Mouse (Mus musculus) olfactory bulb, adult 2 months (tissue): ENCODE data around the gene Gm8369.
"Not testable (repeated sequence)": the region's sequence is repeated elsewhere in the genome, so short reads cannot be mapped to it uniquely, and the experiment has no call there.

Experiments used
- CTCF ChIP-seq: fragments of 200-500 bp; IDR thresholded peaks from 2 replicates; pipeline ENCODE4 v1.5.1; 2012; ENCODE audit warnings: low read depth, mild to moderate bottlenecking, low read length, moderate library complexity; ENCODE audit not compliant: insufficient read depth
- POLR2A ChIP-seq: fragments of 200-500 bp; IDR thresholded peaks from 2 replicates; pipeline ENCODE4 v1.6.1; 2012; ENCODE audit warnings: mild to moderate bottlenecking, low read depth, low read length, moderate library complexity; ENCODE audit not compliant: insufficient read depth

- TF ChIP-seq CTCF, POLR2A: not testable (repeated sequence)
Observed at GRCm38 (mm10) chr19:11464795-11465194, 20.9 kb upstream of the Gm8369 start.
